Mouse (Mus musculus) heart, adult 9 months (tissue): ENCODE measurements around the gene Il6ra.
"Not testable (repeated sequence)": the region's sequence is repeated elsewhere in the genome, so short reads cannot be mapped to it uniquely, and the experiment has no call there.

Experiments
- DNase-seq, 2 experiments: peaks; one replicate each; pipeline ENCODE4 v3.0.0; 2022; ENCODE audit warnings: low spot score in 2 of 2

Il6ra gene

GRCm38 (mm10) chr3:89875781-89876180, 37.2 kb downstream of the Il6ra start:
- no peak for DNase-seq

DNA sequence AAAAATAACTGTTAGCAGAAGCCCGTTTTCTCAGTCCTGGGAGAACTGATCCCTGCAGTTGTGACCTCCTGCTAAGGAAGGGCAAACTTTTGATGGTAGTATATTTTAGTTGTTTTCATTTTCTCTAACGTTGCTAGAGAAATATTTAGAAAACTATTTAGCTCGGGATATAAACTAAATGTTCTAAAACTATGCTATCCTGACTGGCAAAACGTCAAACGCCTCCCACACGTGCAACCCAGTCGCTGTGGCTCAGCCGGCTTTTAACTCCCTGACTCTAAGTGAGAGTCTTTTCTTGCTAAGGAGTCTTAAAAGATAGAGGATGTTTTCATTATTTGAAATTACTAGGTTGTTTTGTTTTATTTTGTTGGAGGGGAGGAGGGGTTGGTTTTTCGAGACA, 38.0 kb downstream of the Il6ra start:
- DNase-seq: no peak

DNA sequence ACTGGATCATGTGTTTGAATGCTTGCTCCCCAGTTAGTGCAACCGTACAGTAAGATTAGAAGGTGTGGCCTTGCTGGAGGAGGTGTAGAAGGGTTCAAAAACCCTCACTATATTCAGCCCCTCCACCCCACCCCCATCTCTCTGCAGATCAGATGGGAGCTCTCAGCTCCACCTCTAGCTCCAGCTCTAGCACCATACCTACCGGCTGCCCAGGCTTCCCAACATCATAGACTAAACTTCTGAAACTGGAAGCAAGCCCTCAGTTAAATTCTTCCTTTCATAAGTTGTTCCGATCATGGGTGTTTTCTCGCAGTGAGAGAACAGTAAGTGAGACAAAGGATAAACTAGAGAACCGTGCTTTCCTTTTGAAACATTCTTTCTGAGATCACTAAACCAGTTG, 38.9 kb downstream of the Il6ra start:
- DNase-seq: no peak

GRCm38 (mm10) chr3:89872684-89873083, 40.3 kb downstream of the Il6ra start:
- DNase-seq: no peak

DNA sequence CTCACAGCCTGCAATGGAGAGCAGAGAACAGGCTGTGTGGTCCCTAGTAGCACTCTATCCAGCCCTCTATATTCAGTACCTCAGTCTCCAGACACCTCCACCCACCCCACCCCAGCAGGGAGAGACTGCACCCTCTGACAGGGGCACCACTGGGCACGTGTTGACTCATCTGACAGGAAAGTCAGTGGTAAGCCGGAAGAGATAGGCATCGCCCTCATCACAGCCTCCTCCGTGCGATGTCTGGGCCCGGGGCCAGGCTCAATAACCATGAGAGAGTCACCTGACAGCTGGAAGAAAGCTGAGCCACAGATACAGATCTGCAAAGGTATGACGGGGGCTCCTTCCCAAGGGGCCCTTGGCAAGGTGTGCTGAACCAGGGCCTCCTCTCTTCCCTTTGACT, 40.8 kb downstream of the Il6ra start:
- no peak for DNase-seq

- DNase-seq: no peak
Measured at GRCm38 (mm10) chr3:89871339-89871914, 41.6 kb downstream of the Il6ra start.

DNA sequence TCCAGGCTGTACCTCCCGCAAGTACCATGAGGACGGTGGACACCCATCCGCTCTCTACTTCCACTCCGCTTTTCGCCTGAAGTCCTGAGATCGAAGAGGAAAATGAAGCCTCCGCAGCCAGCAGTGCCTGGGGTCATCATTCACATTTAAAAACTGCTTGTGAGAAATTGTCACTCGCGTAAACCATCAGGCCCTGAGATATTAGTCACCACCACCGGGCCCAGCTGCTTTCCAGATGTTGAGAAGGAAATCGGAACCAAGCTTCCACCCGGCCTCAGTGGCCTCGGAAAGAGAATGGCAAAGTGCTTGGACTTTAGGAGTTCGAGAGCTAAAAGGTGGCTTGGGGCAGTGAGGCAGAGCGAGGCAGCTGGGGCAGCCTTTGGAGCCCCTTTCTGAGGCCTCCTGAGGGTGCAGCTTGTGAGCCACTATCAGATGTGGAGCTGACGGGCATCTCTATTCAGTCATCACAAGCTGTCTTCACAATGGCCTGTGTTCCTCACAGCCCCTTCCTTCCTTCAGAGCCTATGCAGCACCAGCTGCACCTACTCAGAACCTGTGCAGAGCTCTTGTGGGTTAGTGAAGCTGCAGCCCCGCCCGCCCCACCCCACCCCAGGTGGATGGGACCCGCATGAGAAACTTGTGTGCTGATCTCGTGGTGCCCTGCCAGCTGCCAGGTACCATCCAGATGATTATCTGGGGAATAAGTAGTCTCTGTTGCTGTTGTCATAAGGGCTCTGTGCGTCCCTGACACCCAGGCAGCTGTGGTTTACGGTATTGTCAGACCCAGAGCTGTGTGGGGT, 42.3 kb downstream of the Il6ra start:
- DNase-seq: no peak

- peak in 1 of 2 experiments; percentile 59 for DNase-seq
Measured at GRCm38 (mm10) chr3:89869556-89869955, 43.4 kb downstream of the Il6ra start.

DNA sequence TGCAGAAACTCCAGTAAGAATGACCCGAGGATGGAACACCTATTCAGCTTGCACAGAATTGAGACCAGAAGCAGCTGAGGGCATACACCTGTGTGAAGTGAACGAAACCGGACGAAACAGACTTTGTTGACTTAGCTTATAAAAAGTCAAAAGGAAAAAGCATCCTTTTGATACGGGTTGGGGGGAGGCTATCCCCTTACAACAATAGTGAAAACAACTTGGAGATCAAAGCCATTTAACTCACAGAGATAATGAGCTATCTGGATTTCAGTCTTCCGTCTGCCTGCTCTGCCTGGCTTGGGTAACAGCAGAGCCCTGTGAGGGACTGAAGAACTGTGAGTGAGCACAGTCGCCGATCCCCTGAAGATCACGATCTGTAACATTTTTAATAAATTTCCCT, 44.0 kb downstream of the Il6ra start:
- no peak for DNase-seq

- DNase-seq: no peak
Measured at GRCm38 (mm10) chr3:89868357-89868756, 44.6 kb downstream of the Il6ra start.

GRCm38 (mm10) chr3:89867651-89868050, 45.3 kb downstream of the Il6ra start:
- DNase-seq: no peak

DNA sequence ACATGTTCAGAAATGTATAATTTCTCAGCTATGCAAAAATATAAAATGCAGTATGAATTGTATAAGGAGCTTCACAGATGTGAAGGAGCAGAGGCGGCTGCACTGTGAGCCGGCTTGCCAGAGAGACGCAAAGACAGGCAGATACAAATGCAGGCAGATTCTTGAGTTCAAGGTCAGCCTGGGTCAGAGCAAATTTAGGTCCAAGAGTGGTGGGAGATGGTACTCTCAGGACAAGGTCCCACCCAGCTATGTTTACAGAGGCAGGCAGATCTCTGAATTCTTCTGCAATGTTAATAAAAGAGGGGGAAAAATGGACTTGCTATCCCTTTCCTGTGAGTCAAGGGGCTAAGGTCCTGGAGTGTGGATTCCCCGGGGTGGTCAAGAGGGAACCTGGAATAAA, 47.2 kb downstream of the Il6ra start:
- DNase-seq: no peak

DNA sequence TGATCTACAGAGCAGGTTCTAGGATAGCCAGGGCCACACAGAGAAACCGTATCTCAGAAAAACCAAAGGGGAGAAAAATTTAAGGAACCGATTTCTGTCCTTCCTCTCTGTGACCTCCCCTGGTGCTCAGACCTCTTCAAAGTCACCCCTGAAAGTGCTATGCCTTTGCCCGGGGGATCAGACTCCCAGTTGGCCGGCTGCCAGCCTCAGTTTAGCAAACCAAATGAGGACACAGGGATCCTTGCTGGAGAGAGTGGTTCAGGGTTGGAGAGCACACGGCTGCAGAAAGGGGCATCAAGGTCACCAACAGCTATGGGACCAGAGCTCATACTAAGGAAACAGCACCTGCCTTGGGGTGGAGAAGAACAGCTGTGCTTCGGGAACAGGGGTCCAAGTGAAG, 48.0 kb downstream of the Il6ra start:
- DNase-seq: no peak

DNA sequence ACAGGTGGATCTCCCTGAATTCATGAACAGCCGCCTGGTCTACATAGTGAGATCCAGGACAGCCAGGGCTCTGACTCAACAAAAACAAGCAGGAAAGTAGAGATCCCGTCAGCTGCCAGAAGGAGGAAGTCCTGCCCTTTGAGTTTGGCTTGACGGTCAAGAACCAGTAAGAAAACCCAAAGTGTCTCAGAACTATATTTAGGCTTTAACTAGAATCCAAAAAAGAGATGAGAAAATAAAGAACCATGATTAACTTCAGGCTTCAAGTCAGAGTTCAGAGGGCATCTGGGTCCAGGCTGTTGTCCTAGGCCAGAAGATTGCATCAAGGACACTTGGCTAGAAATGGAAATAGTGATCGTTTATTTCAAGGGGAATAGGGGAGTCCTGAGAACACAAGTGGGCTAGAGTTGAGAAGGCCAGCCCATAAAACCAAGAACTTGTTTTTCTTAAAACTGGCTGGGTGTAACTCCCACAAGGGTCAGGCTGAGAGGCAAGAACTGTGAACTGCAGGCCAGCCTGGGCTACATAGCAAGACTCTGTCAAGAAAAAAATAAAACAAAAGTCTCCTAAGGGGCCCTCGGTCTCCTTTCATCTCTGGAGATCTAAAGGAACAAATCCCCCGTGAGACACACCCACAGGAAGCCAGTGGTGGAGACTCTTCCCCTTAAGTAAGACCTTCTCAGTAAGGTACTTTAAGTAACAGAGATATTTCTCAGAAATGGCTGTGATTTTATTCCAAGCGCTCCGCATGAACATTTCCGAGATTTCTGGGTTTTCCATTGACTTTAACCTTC, 49.1 kb downstream of the Il6ra start:
- DNase-seq: peak; percentile 73 to 75

- not testable (repeated sequence) for DNase-seq
Measured at GRCm38 (mm10) chr3:89863276-89863675, 49.7 kb downstream of the Il6ra start.

DNA sequence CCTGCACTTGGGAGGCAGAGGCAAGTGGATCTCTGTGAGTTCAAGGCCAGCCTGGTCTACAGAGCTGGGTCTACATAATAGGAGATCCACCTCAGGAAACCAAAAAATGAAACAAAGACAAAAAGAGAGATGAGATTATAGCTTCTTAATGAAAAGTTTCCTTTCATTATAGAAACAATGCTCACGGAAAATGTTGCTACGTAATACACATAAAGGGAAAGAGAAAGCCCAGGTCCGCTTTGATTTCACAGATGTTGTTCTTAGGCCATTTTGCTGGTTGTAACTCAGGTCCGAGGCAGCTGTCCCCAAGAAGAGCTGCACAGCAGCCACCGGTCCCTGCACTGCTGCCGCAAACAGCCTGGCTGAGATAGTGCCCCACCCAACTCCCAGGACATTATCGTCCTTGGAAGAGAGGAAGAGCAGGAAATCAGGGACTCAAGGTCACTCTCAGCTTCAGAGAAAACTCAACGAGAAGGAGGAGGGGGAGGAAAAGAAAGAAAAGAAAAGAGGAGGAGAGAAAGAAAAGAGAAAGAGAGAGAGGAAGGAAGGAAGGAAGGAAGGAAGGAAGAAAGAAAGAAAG, 50.7 kb downstream of the Il6ra start:
- DNase-seq: no peak

GRCm38 (mm10) chr3:89861070-89861469, 51.9 kb downstream of the Il6ra start:
- DNase-seq: peak; percentile 88 to 90

DNA sequence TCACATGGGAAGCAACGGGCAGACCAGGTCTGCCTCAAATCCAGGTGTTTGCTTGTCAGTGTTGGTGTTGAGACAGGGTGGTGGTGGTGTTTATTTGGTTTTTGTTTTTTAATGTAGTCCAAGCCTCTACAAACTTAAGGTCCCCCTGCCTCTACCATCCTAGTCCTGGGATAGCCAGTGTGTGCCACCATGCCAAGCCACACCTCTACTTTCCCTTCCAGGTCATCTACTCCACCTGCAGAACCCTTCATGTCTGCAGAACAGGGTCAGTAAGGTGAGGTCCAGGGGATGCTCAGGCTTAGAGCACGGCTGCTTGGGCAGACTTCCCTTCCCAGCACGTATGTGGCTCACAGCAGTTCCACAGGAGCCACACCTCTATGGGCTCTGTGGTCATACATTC, 52.7 kb downstream of the Il6ra start:
- DNase-seq: no peak

DNA sequence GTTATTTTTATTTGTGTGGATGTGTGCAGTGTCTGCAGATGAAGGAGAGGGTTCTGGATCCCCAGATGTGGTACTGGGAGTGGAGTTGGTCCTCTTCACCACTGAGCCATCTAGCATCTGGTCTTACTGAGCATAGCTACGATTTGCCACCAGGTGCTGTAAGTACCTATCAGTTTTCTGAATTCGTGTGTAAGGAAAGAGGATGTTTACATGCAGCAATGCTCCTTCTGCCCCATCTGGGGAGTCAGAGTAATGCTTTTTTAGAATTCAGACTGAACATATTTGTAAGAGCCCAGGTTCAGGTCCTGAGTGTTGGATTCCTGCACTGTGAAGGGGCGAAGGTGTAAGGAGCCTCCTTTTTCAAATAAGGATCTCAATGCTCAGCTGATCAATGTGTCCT, 53.1 kb downstream of the Il6ra start:
- no peak for DNase-seq

- no peak for DNase-seq
Measured at GRCm38 (mm10) chr3:89858888-89859287, 54.1 kb downstream of the Il6ra start.

DNA sequence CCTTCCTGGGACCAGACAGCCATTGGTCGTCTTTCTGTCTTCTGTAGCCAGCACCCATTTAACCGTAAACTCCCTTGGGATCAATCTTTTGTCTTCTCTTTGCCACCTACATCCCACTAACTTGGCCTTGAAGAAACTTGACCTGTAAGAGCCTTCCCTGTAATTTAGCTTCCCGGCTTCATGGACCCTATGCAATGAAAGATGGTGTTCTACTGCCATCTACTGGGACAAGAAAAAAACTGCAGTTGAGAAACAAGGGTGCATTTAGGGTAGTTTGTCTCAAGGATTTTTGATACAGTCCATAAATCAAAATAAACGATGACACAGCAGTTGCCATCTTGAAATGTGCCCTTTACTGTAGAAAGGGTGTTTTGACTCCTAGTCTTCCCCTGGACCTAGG, 54.9 kb downstream of the Il6ra start:
- DNase-seq: no peak

GRCm38 (mm10) chr3:89857353-89857752, 55.6 kb downstream of the Il6ra start:
- DNase-seq: no peak
